Mouse (Mus musculus) monocyte, adult 2 months (primary cell): ENCODE measurements around the gene Prdm16.

ENCODE experiments used
- DNase-seq, 2 experiments: peaks; one replicate each; pipeline ENCODE4 v3.0.0; 2022; ENCODE audit warnings: low spot score in 2 of 2, low read depth in 1 of 2

Prdm16 gene

GRCm38 (mm10) chr4:154396652-154397301 is 239.9 kb downstream of the Prdm16 start:
- no peak for DNase-seq

GRCm38 (mm10) chr4:154394123-154394722 is 242.4 kb downstream of the Prdm16 start:
- DNase-seq: no peak

- no peak for DNase-seq
Observed at GRCm38 (mm10) chr4:154393196-154394122, 243.2 kb downstream of the Prdm16 start.

GRCm38 (mm10) chr4:154392641-154393040 is 244.0 kb downstream of the Prdm16 start:
- DNase-seq: no peak

GRCm38 (mm10) chr4:154390333-154391080 is 246.2 kb downstream of the Prdm16 start:
- no peak for DNase-seq

GRCm38 (mm10) chr4:154389641-154390040 is 247.0 kb downstream of the Prdm16 start:
- no peak for DNase-seq

GRCm38 (mm10) chr4:154386810-154387209 is 249.9 kb downstream of the Prdm16 start:
- no peak for DNase-seq

- no peak for DNase-seq
Observed at GRCm38 (mm10) chr4:154385918-154386317, 250.8 kb downstream of the Prdm16 start.

- no peak for DNase-seq
Observed at GRCm38 (mm10) chr4:154385208-154385607, 251.5 kb downstream of the Prdm16 start.

- DNase-seq: no peak
Observed at GRCm38 (mm10) chr4:154378876-154379275, 257.8 kb downstream of the Prdm16 start.

- DNase-seq: no peak
Observed at GRCm38 (mm10) chr4:154375939-154376625, 260.6 kb downstream of the Prdm16 start.

GRCm38 (mm10) chr4:154371542-154372247 is 265.0 kb downstream of the Prdm16 start:
- DNase-seq: no peak

- no peak for DNase-seq
Observed at GRCm38 (mm10) chr4:154370841-154371240, 265.8 kb downstream of the Prdm16 start.

GRCm38 (mm10) chr4:154369089-154369488 is 267.6 kb downstream of the Prdm16 start:
- no peak for DNase-seq

- DNase-seq: no peak
Observed at GRCm38 (mm10) chr4:154366836-154367235, 269.8 kb downstream of the Prdm16 start.

GRCm38 (mm10) chr4:154364752-154365151 is 271.9 kb downstream of the Prdm16 start:
- DNase-seq: no peak

- no peak for DNase-seq
Observed at GRCm38 (mm10) chr4:154360850-154361249, 275.8 kb downstream of the Prdm16 start.

GRCm38 (mm10) chr4:154360441-154360840 is 276.2 kb downstream of the Prdm16 start:
- no peak for DNase-seq

GRCm38 (mm10) chr4:154359762-154360300 is 276.8 kb downstream of the Prdm16 start:
- no peak for DNase-seq

- DNase-seq: no peak
Observed at GRCm38 (mm10) chr4:154358816-154359215, 277.9 kb downstream of the Prdm16 start.
